Comparison of ENCODE assay signal across 8 mouse cellular contexts in the genomic region with DNA sequence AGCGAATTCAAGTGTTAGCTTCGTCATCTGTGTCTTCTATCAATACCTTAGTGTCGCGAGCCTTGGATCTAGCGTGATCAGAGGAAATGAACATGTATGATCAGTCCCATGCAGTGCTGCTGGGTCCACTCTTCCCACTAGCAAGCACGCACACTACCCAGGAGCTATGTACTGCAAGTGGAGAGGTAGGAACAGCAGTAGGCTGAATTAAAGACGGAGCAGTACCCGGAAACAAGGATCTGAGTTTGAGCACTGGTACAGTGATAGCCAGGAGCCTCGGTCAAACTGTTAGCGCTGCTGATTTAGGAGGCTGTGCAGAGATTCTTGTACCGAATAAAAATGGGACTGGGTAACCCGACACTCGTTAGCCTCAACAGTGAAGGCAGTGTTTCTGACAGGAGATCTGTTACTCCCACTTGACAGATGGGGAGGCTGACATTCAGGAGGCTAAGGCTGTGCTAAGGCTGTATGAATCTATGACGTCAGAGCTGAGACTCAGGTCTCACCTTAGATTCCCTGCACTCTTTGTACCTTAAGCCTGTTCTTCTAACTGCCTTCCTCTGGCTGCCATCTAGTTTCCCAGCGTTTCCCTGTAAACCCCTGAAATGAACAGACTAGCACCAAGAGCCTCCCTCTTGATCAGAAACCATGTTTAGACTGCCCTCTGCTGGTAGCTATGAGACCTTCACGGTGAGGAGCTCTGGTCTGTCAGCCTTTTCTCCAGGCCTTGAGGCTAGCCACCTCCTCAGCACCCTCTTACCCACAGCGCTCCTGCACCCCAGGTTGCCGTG. TPM values are rescaled to one million over a fixed set of nuclear protein-coding genes. Genes with fewer than 3 reads are reported as not detected.
DNase-seq lines count a peak whose midpoint lies in the region; ATAC-seq lines count a peak whose summit lies in the region.

No protein-coding gene starts in this region.

- no peak overlapping the region for H3K4me3 ChIP-seq in intestine, embryonic 15.5 days (replicated peaks)

- no peak overlapping the region for H3K4me2 ChIP-seq in intestine, embryonic 15.5 days (replicated peaks)

- no peaks in the 10 kb centered on the region for H3K4me1 ChIP-seq in intestine, embryonic 15.5 days (replicated peaks)

- intact Hi-C loops in gastrocnemius, postnatal 14 days (cut with DNase I; ENCODE audit: low total_unique reads), result loop anchor here (5.0 kb wide), 2 partner anchors 39 to 254 kb away; a partner anchor contains a TSS
- intact Hi-C loops in left cerebral cortex, postnatal 10 days (cut with DNase I), result loop anchor here (5.0 kb wide), 2 partner anchors 34 to 254 kb away; no protein-coding TSS in a partner anchor

- no peak overlapping the region for H3K27ac ChIP-seq in intestine, embryonic 15.5 days

- DNase-seq in 3134 (ENCODE audit: extremely low read depth, insufficient read length, low spot score), result peak; percentile 46
- DNase-seq in adrenal gland, adult 18-20 months (ENCODE audit: low spot score in 2 of 2), result peak; percentile 44 to 46
- peak; percentile 93 for DNase-seq in embryo, embryonic 10.5 days (ENCODE audit: low spot score)
- peak; percentile 51 for DNase-seq in gastrocnemius, postnatal 14 days
- DNase-seq in left cerebral cortex, postnatal 10 days (ENCODE audit: extremely low spot score in 1 of 2, low spot score in 2 of 2), result peak; percentile 73 to 79
- DNase-seq in right cerebral cortex, postnatal 36 days (ENCODE audit: low spot score in 2 of 2), result peak; percentile 33 to 68

- no peaks in the 10 kb centered on the region for H3K9me3 ChIP-seq in intestine, embryonic 15.5 days

- peak; percentile 81 for ATAC-seq in intestine, embryonic 15.5 days
- ATAC-seq in megakaryocyte-erythroid progenitor cell, adult 5-6 weeks (replicated peaks; ENCODE audit: low FRiP score, low TSS enrichment, poor library complexity, severe bottlenecking), result peak; percentile 82

- H3K36me3 ChIP-seq in intestine, embryonic 15.5 days, result peaks cover 2% of the 10 kb centered on the region; the same call in 1 of the 2 replicates

- H3K9ac ChIP-seq in intestine, embryonic 15.5 days, result no peak overlapping the region

- WGBS in intestine, embryonic 15.5 days, result 62% methylated on average over 18 of the region's 18 CpGs

- H3K27me3 ChIP-seq in intestine, embryonic 15.5 days (replicated peaks), result no peaks in the 10 kb centered on the region

RNA-seq across cellular contexts. Expression of a gene that starts 37.0 kb away (rescaled TPM):
- total RNA-seq in adrenal gland, adult 18-20 months (2021), result 10 to 100 TPM; 23.9 to 33.3 TPM
- 1 to 10 TPM; 3.8 to 4.3 TPM for total RNA-seq in gastrocnemius, postnatal 14 days (2021)
- 1.7 and 2.2 TPM in 2 replicates for polyA plus RNA-seq in intestine, embryonic 15.5 days (2015; fragmentation: Nextera tagmentation; extraction: Ambion mirVana)
- 1 to 10 TPM; 5.4 TPM for total RNA-seq in left cerebral cortex, postnatal 10 days (2021)
- total RNA-seq in megakaryocyte-erythroid progenitor cell, adult 5-6 weeks (2014; fragmentation: Nextera tagmentation), result 1.1 TPM in 1 of 2 replicates, not detected in the other
- not detected in 2 replicates for total RNA-seq in megakaryocyte-erythroid progenitor cell, adult 5-6 weeks (2017)
